Mouse (Mus musculus) heart, embryonic 15.5 days (tissue): ENCODE results near the gene Ldhb. TPM values are rescaled to one million over a fixed set of nuclear protein-coding genes. Genes with fewer than 3 reads are reported as not detected.
"Not testable (repeated sequence)": the region's sequence is repeated elsewhere in the genome, so short reads cannot be mapped to it uniquely, and the experiment has no call there.

ENCODE experiments used
- ATAC-seq: fragments of 200-750 bp; cut with Nextera tagmentation; replicated peaks from 2 replicates; pipeline ENCODE4 v1.8.0; 2017; ENCODE audit warnings: low read depth, moderate TSS enrichment; ENCODE audit not compliant: insufficient number of reproducible peaks, insufficient read depth, low FRiP score
- H3K27ac ChIP-seq: fragments of 300-500 bp; sonication (generic); 2 replicates; pipeline ENCODE4 v1.5.1; 2015; ENCODE audit warnings: mild to moderate bottlenecking, inconsistent platforms
- H3K27me3 ChIP-seq: fragments of 300-500 bp; sonication (generic); 2 replicates; pipeline ENCODE4 v1.6.1; 2015; ENCODE audit warnings: inconsistent platforms
- H3K36me3 ChIP-seq: fragments of 300-500 bp; sonication (generic); 2 replicates; pipeline ENCODE4 v1.6.1; 2015; ENCODE audit warnings: mild to moderate bottlenecking, inconsistent platforms
- H3K4me1 ChIP-seq: fragments of 300-500 bp; sonication (generic); replicated peaks from 2 replicates; pipeline ENCODE4 v1.6.1; 2015; ENCODE audit warnings: inconsistent platforms
- H3K4me2 ChIP-seq: fragments of 300-500 bp; sonication (generic); 2 replicates; pipeline ENCODE4 v1.6.1; 2015; ENCODE audit warnings: inconsistent platforms, mild to moderate bottlenecking, moderate library complexity
- H3K4me3 ChIP-seq: fragments of 300-500 bp; sonication (generic); 2 replicates; pipeline ENCODE4 v1.5.1; 2015; ENCODE audit warnings: mild to moderate bottlenecking, inconsistent platforms
- H3K9ac ChIP-seq: fragments of 300-500 bp; sonication (generic); 2 replicates; pipeline ENCODE4 v1.6.1; 2015; ENCODE audit warnings: mild to moderate bottlenecking, inconsistent platforms
- H3K9me3 ChIP-seq: fragments of 300-500 bp; sonication (generic); replicated peaks from 2 replicates; pipeline ENCODE4 v1.6.1; 2016; ENCODE audit warnings: inconsistent platforms
- WGBS: fragments of 180-500 bp; shearing (Covaris S2); methylation state at CpG from one replicate; pipeline ENCODE4 v1.1.7; 2015; ENCODE audit warnings: mixed read lengths; 5-methylcytosine and 5-hydroxymethylcytosine counted together
- polyA plus RNA-seq: library from polyadenylated mRNA; unstranded; fragments of >200 nt; fragmentation: Nextera tagmentation; extraction: Ambion mirVana; gene quantifications from 2 replicates; pipeline ENCODE4 v1.2.1, GENCODE M21; 2015

Ldhb gene
- polyA plus RNA-seq, 1 experiment from 2014 or later: 1,466 TPM

DNA sequence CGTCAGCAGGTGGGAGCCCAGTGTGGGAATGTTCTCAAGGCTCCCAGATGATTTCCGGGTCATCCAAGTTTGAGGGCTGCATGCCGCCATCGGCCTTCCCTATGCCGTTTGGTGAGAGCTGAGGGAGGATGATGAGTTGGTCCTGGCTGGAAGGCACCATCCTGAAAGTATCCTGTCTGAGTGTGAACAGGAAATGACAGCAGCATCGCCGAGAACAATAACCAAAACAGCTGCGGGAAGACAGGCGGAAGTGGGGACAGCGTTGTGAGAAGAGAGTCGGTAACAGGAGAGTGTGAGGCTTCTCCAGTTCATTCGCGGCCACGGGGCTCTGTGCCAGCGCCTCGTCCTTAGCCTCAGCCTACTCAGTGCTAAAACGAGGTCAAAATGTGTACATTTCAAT is 30.7 kb upstream of the Ldhb start:
- no peak overlapping the region for H3K4me2 ChIP-seq

DNA sequence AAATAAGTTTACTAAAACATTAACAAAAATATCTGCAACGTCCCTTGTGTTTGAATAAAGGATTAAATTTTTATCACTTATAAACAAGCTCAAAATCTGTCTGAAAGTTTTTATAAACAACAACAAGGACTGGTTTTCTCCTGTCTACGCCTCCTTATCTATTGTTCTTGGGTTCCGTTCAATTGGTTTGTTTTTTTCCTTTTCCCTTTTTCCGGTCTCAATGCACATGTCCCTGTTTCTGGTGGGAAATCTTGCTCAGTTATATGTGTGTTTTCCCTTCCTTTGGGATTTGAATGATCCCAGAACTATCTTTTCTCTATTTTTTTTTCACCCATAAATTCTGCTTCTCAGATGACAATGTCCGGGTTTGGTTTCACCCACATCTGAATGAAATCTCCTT is 25.7 kb upstream of the Ldhb start:
- 62% methylated on average over 5 of the region's 5 CpGs for WGBS

More for the DNA sequence above, 30.7 kb upstream of the Ldhb start:
- no peak overlapping the region for H3K9ac ChIP-seq
- H3K27ac ChIP-seq: peak overlapping the region; percentile 37
- no peaks in the 10 kb centered on the region for H3K36me3 ChIP-seq
- H3K4me3 ChIP-seq: no peak overlapping the region
- 50% methylated on average over 17 of the region's 17 CpGs for WGBS
- no peaks in the 10 kb centered on the region; the same call in 1 of the 2 replicates for H3K4me1 ChIP-seq
- peak; percentile 18; the same call in 1 of the 2 replicates for ATAC-seq
- H3K27me3 ChIP-seq: no peaks in the 10 kb centered on the region
- no peaks in the 10 kb centered on the region for H3K9me3 ChIP-seq

DNA sequence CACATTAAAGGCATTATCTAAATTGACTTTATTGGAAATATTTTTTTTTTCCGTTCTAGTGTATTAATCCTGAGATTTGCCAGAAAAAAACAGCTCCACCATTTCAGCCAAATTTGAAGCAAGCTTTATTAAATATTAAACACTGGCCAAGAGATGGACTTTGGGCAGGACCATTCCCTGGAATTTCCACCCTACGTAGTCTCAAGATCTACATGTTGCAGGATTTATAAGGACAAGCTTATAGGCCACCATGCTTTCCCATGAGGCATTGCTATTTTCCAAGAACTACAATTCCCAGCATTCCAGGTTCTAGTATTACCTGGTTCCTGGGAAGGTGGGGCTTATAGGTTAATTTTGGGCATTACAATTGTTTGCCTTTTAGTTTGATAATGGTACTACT is 24.9 kb upstream of the Ldhb start:
- 87% methylated on average over 2 of the region's 2 CpGs for WGBS
- no peak overlapping the region for H3K4me3 ChIP-seq
- H3K27ac ChIP-seq: peak overlapping the region; percentile 63; the same call in 1 of the 2 replicates
- H3K27me3 ChIP-seq: no peaks in the 10 kb centered on the region
- ATAC-seq: no peak
- H3K36me3 ChIP-seq: no peaks in the 10 kb centered on the region
- H3K9me3 ChIP-seq: no peaks in the 10 kb centered on the region
- no peak overlapping the region for H3K4me2 ChIP-seq
- H3K4me1 ChIP-seq: peaks cover 2% of the 10 kb centered on the region
- H3K9ac ChIP-seq: no peak overlapping the region

More for the DNA sequence above, 25.7 kb upstream of the Ldhb start:
- H3K9me3 ChIP-seq: no peaks in the 10 kb centered on the region
- H3K4me2 ChIP-seq: no peak overlapping the region
- no peaks in the 10 kb centered on the region for H3K27me3 ChIP-seq
- no peaks in the 10 kb centered on the region for H3K36me3 ChIP-seq
- ATAC-seq: no peak
- no peak overlapping the region for H3K4me3 ChIP-seq
- H3K27ac ChIP-seq: peak overlapping the region; percentile 1; the same call in 1 of the 2 replicates
- peaks cover 2% of the 10 kb centered on the region for H3K4me1 ChIP-seq
- no peak overlapping the region for H3K9ac ChIP-seq

- Histone ChIP-seq H3K4me2 (no peak overlapping the region), H3K27ac (no peak overlapping the region), H3K4me3 (no peak overlapping the region), H3K4me1 (peaks cover 2% of the 10 kb centered on the region), H3K9ac (no peak overlapping the region), H3K36me3 (no peaks in the 10 kb centered on the region), H3K27me3 (no peaks in the 10 kb centered on the region), H3K9me3 (no peaks in the 10 kb centered on the region)
- ATAC-seq: no peak
- 91% methylated on average over 17 of the region's 17 CpGs for WGBS
Observed at GRCm38 (mm10) chr6:142532141-142532540, 24.4 kb upstream of the Ldhb start.

DNA sequence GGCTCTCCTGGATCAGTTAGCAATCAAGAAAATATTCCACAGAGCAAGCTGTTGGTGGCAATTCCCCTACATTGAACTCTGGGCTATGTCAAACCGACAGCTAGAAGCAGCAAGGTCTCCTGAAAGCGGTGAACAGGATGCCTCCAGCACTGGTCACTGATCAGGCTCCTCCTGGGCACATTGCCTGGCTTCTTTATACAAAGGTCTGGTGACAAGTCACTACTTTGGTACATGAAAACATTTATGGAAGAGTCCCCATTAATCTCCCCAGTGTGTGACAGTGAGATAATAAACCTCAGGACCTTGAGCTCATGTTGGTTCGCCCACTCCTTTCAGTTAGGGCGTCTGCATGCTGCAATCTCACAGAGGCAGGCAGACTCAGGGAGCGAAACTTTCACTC is 22.6 kb upstream of the Ldhb start:
- Histone ChIP-seq H3K4me2 (no peak overlapping the region), H3K27ac (no peak overlapping the region; the same call in 1 of the 2 replicates), H3K4me3 (no peak overlapping the region), H3K9me3 (no peaks in the 10 kb centered on the region), H3K27me3 (no peaks in the 10 kb centered on the region), H3K9ac (no peak overlapping the region), H3K4me1 (peaks cover 2% of the 10 kb centered on the region), H3K36me3 (no peaks in the 10 kb centered on the region)
- WGBS: 47% methylated on average over 5 of the region's 5 CpGs
- no peak for ATAC-seq

DNA sequence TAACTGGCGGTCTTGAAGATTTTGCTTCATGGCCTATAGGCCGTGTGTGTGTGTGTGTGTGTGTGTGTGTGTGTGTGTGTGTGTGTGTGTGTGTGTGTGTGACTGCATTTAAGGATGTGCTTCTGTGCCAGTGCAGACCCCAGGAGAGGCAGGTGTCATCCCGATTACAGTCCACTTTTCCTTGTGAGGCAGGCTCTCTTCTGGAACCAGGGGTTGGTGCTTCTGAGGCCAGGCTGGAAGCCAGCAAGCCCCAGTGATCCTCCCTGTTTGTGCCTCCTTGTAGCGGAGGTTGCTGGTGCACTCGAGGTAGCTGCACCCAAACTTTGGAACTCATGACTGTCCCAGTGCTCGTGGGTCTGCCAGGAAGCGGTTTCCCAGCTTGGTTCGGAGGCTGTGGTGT is 21.9 kb upstream of the Ldhb start:
- no peak for ATAC-seq
- 79% methylated on average over 8 of the region's 8 CpGs for WGBS
- H3K9ac ChIP-seq: no peak overlapping the region
- H3K4me1 ChIP-seq: peaks cover 2% of the 10 kb centered on the region
- no peak overlapping the region for H3K27ac ChIP-seq
- no peaks in the 10 kb centered on the region for H3K9me3 ChIP-seq
- no peak overlapping the region for H3K4me3 ChIP-seq
- H3K4me2 ChIP-seq: no peak overlapping the region
- H3K27me3 ChIP-seq: no peaks in the 10 kb centered on the region
- H3K36me3 ChIP-seq: no peaks in the 10 kb centered on the region

GRCm38 (mm10) chr6:142527931-142528562 is 20.3 kb upstream of the Ldhb start:
- Histone ChIP-seq H3K27ac (no peak overlapping the region), H3K4me2 (no peak overlapping the region), H3K36me3 (no peaks in the 10 kb centered on the region), H3K9me3 (no peaks in the 10 kb centered on the region), H3K27me3 (no peaks in the 10 kb centered on the region), H3K9ac (no peak overlapping the region), H3K4me3 (no peak overlapping the region), H3K4me1 (peaks cover 2% of the 10 kb centered on the region)
- 42% methylated on average over 1 of the region's 1 CpGs for WGBS
- ATAC-seq: no peak

DNA sequence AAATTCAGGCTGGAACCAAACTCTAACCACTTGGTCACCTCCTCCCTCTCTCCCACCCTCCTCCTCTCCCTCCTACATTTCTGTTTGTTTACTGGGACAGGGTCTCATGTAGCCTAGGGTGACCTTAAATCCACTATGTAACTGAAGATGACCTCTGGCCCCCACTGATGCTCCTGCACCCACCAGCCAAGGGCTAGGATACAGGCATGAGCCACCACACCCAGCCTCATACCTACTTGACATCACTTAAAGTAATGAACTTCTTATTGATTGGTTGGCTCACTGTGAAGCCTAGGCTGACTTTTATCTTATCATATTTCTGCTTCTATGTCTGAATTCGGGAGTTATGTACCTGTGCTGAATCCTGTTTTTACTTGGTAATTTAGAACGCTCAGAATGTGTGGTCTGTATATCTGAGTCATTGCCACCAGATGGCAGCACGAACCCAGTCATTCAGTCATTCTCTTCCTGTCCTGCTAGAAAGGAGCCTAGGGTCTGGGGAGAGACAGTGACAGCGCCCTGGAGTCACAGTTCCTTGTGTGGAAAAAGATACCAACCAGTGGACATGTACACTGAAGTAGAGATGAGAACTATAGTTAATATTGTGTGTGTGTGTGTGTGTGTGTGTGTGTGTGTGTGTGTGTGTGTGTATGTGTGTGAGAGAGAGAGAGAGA is 17.0 kb upstream of the Ldhb start:
- Histone ChIP-seq H3K4me2 (no peak overlapping the region), H3K4me3 (no peak overlapping the region), H3K27ac (no peak overlapping the region), H3K4me1 (no peaks in the 10 kb centered on the region), H3K9me3 (no peaks in the 10 kb centered on the region), H3K9ac (no peak overlapping the region), H3K36me3 (no peaks in the 10 kb centered on the region), H3K27me3 (no peaks in the 10 kb centered on the region)
- ATAC-seq: 0 out of 2 replicates have a peak, but pooled peaks have one; percentile 45
- 11% methylated on average over 4 of the region's 4 CpGs for WGBS

GRCm38 (mm10) chr6:142521591-142522110 is 13.9 kb upstream of the Ldhb start:
- Histone ChIP-seq H3K9ac (no peak overlapping the region), H3K27ac (no peak overlapping the region), H3K4me3 (no peak overlapping the region), H3K36me3 (no peaks in the 10 kb centered on the region), H3K27me3 (0 out of 2 replicates have a peak, but pooled peaks cover 3% of the 10 kb centered on the region), H3K4me1 (no peaks in the 10 kb centered on the region), H3K4me2 (no peak overlapping the region), H3K9me3 (no peaks in the 10 kb centered on the region)
- 70% methylated on average over 12 of the region's 12 CpGs for WGBS
- ATAC-seq: no peak

- Histone ChIP-seq H3K36me3 (no peaks in the 10 kb centered on the region), H3K4me2 (no peak overlapping the region), H3K27ac (no peak overlapping the region), H3K9ac (no peak overlapping the region), H3K4me1 (no peaks in the 10 kb centered on the region), H3K9me3 (no peaks in the 10 kb centered on the region), H3K4me3 (no peak overlapping the region), H3K27me3 (0 out of 2 replicates have a peak, but pooled peaks cover 3% of the 10 kb centered on the region)
- ATAC-seq: no peak
- WGBS: 9% methylated on average over 6 of the region's 6 CpGs
Observed at GRCm38 (mm10) chr6:142519110-142519509, 11.4 kb upstream of the Ldhb start.

DNA sequence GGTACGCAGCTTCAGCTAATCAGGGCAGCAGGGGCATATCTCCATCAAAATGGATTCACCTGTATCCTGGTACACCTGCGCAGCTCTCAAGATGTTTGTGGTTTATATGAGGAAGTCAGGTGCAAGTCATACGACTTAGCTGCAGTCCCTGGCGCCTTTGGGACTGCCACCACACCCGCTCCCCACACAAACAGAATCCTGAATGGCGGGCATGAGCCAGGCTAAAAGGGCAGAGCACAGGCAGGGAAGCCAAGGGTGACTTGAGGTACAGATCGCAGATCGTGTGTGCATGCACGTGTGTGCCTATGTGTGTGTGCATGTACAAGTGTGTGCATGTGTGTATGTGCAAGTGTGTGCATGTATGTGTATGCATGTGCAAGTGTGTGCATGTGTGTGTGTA is 7.6 kb upstream of the Ldhb start:
- not testable (repeated sequence) for H3K9me3 ChIP-seq, H3K9ac ChIP-seq, H3K27ac ChIP-seq, H3K4me2 ChIP-seq, H3K4me1 ChIP-seq, ATAC-seq, H3K36me3 ChIP-seq, H3K4me3 ChIP-seq, H3K27me3 ChIP-seq
- WGBS: 68% methylated on average over 9 of the region's 9 CpGs
